Mouse (Mus musculus): ENCODE measurements around the gene Irs2.

Irs2 gene

DNA sequence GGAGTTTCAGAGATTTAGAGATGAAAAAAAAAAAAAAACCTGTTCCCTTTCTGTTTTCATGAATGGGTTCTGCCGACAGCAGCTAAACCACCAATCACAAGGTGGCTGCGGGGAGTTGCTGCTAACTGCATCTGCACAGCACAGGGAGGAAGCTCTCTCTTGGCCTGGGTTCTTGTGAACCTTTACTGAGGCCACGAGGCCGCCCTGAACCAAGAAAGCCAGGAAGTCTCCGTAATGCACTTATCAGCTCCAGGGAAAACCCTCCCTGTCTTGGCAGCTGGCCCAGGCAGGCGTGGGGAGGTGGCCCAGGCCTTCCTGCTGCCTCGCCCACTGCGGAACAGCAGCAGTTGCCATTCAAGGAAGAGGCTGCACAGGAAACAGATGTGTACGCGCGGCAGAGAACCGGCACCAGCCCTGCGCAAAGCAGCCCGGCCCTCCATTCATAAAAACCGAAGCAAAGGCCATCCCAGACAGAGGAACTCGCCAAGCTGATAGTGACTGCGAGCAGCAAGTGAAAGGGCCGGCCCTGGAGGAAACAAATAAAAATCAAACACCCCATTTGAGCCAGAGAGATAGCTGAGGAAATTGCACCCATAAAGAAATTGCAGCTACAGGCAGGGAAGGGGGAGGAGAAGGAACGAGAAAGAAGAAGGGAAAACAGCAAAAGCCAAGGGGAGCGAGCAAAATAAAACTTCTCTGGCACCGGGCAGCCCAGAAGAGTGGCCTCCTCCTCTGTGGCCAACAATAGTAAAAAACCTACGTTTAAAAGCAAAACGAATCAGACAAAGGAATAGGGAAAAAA lies 62.1 kb downstream of the Irs2 start:
- DNase-seq = peak; percentile 40 to 53

DNA sequence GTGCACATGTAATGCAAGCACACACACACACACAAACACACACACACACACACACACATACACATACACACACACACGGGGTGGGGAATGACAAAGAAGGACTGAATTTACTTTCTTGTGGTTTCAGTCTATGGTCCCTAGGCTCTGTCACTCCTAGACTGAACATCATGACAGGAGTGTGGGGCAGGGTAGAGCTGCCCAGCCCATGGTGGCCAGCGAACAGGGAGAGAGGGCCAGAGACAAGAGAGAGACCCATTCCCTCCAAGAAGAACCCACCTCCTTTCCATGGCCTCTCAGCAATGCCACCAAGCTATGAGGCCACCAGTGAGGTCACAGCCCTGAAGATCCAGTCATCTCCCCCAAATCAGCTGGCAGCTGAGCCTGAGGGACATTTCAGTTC lies 62.8 kb downstream of the Irs2 start:
- no peak for DNase-seq

DNA sequence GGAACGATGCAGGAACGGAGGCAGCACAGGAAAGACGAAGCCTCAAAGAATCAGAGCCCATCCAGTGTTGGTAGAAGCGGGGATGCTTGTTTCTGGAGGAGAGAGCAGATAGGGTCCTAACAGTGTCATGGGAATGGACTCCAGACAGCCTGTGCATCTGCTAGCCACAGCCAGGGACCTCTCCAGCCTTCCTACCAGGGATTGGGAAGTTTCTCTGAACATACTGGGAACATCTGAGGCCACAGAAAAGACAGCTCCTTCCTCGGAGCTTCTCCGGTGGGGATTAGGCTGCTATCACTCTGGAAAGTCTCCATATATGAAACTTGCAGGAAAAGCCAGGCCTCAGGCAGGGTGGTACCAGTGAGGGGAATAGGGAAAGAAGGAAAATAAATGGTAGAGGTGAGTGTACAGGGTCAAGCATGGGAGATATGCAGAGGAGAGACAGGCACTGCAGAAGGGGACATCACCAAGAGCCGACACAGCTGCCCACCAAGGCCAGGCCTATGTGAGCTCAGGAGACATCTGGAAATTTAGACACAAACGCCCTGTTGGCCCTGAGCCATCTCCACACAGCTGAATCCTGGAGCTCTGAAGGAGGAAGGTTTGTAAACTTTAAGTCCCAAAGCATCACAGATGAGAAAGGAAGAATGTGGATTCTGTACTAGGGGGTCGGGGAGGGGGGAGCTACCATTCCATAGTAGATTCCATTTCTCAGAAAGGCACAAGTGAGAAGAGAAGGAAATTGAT lies 64.8 kb downstream of the Irs2 start:
- no peak for DNase-seq

DNA sequence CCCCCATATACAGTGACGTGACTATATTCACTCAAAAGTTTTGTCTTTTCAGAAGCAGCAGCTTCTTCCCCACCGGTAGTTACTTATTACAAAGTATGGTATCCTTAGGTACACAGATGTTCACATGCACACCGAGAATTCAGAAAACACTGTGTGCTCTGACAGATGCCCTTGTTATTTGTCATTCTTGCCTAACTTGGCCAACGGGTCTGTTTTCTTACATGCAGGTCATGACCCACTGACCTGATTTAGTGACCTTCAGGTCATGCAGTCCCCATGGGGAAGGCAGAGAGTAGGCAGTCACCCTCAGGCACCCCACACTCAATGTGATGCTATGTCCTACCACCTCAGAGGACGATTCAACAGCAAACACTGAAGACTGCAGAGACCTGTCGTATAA lies 68.4 kb downstream of the Irs2 start:
- DNase-seq = no peak

DNA sequence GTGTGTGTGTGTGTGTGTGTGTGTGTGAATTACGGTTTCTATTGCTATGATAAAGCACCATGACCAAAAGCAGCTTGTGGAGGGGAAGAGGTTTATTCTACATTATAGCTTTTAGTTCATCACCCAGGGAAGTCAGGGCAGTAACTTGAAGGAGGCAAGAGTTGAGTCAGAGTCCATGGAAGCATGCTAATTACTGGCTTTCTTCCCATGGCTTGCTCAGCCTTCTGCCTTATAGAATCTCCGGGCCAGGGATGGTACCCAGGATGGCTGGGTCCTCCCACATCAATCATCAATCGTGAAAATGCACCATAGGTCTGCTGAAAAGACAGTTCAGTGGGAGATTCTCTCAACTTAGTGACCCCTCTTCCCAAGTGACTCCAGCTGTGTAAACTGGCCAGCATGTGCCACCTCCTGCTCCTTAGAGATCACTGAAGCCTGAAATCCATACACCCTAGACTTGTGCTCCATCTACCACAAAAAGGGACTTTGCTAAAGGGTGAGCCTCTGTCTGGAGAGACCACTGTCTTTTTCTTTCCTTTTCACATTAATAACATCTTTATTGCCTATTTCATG lies 69.0 kb downstream of the Irs2 start:
- DNase-seq = no peak

DNA sequence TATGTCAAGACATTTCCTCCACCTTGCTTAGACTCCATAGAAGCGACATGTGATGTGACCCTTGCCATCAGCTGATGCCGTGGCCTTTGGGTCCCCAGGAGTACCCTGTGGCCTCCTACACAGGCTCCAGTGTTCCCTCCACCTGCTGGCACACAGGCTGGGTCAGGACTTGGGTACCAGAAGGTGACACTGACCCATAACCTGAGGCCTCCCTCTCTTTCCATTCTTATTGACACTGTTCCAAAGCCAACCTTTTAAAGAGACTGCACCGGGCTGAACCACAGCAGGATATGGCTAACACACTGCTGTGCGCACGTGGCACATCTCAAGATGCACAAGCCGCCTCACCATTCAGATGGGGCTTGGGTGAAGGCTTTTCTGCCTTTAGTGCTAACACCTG lies 70.0 kb downstream of the Irs2 start:
- DNase-seq = no peak

DNA sequence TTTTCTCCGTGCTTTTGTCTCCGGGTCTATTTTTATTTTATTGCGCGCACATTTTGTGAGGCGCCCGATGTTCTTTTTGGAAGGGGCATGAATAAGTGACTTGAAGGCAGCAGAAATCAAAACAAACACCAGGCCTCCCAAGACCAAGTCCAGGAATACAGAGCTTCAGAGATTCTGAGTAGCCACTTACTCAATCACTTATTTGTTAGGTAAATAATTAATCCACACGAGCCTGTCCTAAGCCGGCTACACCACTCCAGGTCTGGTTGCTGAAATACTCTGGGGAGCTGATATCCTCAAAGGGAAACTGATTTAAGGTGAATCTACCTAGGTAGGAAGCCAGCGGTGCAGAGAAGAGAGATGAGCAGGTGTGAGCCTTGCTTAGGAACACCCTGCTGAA lies 71.6 kb downstream of the Irs2 start:
- DNase-seq = no peak

DNA sequence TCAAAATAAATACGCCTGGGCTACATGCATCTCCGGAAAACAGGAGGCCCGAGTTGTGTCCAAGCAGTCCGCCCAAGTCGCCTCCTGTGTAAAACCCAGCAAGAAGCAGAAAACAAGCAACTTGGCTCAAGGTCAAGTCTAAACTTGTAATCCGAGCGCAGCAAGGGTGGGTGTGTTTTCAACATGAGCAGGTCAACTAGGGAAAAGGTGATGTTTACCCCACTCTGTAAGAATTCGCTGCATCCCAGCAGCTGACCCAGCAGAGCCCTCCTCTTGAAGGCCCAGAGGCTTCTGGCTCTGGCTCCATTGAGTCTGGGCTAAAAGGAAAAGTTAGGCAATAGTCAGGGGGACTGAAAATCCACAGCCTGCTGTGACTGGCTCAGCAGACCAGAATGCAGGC lies 73.0 kb downstream of the Irs2 start:
- DNase-seq = no peak
